Mouse (Mus musculus): ENCODE results near the gene Prepl.

Gene Prepl

DNA sequence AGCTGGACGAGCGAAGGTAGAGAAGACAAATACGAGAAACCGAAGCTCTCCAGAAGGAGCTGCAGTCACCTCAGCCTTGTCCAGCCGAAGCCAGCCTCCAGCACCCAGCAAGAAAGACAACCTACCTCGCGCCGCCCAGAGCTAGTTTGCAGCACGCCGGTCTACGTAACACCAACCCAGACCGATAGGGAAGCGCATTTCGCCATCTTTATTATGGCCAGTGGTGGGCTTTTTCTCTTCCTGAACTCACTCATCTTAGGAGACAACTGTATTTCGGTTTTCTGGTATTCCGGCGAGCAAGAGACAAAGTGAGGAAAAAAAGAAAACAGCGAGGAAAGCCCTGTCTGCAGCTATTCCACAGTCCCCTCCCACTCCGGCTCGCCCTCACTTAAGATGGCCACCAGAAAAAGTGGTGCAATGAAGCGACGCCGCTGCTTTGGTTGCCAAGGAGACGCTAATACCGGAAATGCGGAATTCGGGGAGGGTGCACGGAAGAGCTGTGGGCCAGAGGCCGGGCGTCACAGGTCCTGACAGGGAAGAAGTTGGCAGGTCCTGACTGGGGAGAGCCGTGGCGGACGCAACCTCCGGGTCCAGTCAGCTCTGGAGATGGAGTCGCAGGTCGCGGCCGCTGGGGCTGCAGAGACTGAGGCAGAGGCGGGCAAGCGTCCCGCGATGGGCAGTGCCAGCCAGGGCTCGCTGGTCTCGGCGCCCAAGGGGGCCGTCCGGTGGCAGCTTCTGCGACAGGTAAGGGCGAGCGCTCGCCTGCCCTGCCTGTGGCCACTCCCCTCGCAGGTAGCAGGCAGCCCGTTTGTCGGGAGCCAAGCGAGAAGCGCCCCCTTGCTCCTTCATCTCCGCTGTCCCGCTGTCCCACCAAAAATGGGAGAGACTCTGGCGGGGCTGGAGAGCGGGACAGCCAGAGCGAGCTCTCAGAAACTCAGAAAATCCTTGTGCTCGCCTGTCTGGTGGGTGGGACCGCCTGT is at the start of gene Prepl, which contains the start of gene Camkmt:
TSS of gene Prepl (minus strand) at position 122 of the 980 bp plus-strand sequence.
TSS of gene Camkmt (plus strand) at position 433 of the 980 bp plus-strand sequence.
- peak; percentile 98 for DNase-seq (ENCODE audit: low spot score)

DNA sequence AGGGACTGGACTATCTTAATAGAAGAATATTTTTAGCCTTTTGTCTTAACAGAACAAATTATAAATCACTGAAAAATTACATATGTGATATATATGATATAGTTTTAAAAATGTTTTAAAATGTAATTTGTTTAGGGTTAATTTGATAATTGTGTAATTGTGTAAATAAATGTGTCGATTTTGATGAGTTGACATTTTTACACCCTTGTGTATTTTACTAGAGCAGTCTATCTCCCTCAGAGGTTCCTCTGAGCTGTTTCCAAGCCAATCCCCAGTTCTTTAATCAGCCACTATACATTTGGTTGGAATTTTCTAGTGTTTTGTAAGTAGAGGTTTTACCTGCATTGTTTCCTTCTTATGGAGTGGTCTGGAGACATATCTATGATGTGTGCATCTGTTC is 48.4 kb upstream of the Prepl start:
- DNase-seq (ENCODE audit: low spot score): no peak

DNA sequence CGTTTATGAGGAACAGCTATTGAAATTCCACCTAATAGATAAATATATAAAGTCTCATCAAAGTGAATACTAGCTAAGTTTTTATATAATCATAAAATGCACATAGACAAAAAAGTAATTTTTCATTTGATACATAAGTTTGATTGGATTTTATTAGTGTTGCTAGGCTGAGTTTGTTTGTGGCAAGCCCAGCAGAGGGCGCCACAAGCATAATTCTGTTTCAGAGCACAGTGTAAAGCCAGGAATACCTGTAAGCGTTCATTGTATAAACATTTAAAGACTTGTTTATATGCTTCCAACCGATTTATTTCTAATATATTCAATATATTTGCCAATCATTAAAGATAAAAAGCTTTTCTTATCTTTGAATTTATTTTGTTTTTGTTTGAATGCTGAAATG is 26.6 kb upstream of the Prepl start:
- peak; percentile 68 for DNase-seq (ENCODE audit: low spot score)

DNA sequence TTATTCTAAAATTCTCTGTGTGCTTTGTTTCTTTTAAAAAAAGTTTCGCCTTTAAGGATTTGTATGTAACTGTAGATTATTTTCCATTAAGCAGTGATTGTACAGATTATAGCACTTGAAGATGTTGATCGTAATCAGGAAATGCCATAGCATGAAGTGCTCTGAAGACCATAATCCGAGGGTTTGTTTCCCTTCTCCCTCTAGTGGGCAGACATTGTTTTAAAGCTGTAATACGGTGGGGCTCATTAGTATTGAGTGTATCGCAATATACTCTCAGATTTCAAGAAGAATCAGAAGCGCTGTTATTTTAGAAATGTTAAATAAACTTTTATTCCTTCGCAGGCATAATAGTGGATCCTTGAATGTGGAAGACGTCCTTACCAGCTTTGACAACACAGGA is 23.4 kb upstream of the Prepl start:
- no peak for DNase-seq (ENCODE audit: low spot score)

DNA sequence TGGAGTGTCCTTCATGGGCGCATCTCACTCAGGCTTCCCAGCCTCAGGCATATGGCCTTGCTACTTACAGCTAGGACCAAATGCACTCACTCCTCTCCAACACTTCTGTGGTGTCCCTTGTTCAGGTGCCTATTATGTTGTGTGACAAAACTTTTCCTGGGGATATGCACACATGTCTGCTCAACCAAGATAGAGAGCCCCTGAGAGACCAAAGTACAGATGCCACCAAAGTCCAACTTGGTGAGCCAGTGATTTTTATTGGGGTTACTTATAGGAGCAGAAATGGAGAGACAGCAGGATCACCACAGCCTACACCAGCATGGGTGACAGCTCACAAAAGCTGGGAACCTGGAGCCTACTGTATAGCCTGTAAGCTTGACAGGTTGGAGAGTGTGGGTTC is 20.6 kb upstream of the Prepl start:
- no peak for DNase-seq (ENCODE audit: low spot score)

DNA sequence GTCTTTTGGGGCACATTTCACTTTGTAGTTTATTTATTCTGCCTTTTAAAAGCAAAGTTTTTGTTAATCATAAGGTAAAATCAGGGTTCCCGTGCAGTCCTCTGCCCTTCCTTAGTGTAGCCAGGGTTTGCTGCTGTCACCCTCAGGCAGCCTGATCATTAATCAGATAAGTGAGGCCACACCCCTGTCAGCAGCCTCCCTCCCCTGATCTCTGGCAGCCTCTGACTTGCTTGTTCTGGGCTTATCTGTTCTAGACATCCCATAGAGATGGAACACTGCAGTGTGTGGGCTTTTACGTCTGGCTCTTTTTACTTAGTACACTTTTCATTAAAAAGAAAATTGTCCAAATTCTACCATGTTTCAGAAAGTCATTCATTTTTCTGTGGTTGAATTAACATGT is 13.3 kb upstream of the Prepl start:
- peak; percentile 37 for DNase-seq (ENCODE audit: low spot score)

DNA sequence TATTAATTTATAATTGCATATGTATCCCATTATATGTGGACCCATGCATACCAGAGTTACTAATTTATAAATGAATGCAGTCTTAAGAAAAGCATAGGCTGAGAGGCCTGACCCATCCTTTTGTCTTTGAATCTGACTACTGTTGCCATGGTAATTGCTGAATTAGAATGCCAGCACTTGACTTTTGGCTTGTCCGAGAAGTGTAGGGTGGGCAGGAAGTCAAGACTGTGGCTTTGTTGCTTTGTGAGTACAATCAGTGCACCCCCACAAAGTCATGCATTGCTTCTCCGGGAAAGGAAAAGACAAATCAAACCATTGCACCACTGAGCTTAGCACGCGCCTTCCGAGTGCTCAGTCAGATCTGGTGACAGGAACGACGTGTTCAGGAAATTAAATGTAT is 11.7 kb upstream of the Prepl start:
- peak; percentile 45 for DNase-seq (ENCODE audit: low spot score)

DNA sequence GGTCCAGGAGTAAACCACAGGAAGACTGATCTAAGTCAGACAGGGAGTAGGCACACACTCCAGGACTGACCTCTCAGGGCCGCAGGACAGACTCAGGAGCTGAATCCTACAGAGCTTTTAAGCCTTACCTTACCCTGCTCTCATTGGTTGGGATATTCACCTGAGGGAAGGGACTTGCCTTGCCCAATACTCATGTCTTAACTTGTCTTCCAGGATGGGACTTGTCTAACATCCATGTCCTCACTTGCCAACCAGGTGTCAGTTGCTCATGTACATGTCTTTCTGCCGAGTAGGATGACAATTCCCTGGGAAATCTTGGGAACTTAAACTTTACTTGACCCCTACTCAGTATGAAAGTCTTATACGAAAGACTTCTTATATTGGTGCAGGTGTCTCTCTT is 10.2 kb upstream of the Prepl start:
- no peak for DNase-seq (ENCODE audit: low spot score)

DNA sequence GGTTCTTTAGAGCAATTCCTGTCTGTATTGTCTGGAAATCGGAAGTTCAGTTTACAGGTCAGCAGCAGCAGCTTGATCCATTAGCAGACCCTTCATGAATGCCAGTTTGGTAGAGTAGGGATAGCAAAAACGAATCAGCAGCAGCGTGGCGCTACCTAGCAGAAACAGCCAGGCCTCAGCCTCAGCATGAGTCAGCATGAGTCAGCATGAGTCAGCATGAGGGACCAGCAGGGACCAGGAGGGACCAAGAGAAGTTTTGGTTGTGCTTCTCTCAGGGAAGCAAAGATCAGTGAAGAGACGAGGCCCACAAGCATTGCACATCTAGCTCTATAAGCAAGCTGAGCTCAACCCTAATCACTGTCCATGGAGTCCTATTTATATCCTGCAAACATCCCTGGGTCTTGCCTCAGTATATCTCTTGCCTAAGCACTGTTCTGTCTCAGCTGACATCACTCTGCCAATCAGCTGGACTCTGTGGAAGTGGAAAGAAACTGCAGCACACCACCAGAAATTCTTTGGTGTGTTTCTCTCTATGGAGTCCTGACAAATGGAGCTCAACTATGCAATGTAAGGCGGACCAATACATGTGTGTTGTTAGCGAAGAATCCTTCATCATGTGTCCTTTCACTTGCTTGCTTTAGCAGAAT is 8.8 kb upstream of the Prepl start:
- no peak for DNase-seq (ENCODE audit: low spot score)

DNA sequence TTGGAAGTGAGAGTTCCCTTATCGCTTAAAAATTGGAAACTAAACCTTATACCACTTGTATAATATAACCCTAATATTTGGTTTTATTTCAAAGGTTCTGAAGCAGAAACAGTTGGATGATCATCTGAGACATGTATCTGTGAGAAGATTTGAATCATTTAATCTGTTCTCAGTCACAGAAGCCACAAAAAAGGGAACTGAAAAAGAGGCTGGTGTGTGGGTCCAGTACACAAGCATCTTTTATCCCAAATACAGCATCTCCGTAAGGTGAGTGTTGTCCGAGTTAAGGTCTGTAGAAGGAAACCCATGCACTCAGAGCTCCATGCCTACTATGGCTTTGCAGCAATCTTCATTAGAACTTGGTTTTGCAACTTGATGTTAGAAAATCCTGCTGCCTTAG is 6.4 kb upstream of the Prepl start:
- no peak for DNase-seq (ENCODE audit: low spot score)

DNA sequence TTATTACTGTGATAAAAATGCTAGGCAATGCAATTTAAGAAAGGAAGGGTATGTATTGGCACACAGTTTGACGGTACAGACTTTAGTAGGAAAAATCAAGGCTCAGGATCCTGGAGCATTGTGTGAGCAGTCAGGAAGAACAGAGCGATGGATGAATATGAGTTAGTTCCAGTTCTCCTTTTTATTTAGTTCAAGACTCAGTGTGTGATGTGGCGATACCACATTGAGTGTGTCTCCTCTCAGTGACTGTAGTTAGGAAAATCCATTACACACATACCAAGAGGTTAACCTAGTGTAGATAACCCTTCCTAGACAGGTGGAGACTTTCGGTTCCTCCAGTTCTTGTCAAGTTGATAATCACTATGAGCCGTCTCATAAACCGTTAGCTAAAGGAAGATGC is 1.7 kb upstream of the Prepl start:
- DNase-seq (ENCODE audit: low spot score): no peak

DNA sequence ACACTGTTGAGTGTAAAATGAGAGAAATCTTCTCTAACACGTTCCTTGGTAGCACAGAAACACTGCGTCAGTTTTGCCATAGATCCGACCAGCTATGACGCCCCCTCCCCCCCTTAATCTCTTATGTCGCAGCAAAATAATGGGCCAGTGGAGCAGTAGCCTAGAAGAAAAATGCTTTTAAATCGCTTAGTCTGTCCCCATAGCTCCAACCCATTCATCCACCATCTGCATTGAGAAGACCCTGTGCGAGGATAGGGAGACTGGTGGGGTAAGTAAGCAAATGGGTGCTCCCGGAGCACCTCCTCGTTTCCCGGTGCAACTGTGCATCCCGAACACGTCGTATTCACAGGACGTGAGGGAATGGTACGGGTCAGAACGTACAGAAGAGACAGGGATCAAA is 420 bp downstream of the Prepl start:
- peak; percentile 49 for DNase-seq (ENCODE audit: low spot score)

DNA sequence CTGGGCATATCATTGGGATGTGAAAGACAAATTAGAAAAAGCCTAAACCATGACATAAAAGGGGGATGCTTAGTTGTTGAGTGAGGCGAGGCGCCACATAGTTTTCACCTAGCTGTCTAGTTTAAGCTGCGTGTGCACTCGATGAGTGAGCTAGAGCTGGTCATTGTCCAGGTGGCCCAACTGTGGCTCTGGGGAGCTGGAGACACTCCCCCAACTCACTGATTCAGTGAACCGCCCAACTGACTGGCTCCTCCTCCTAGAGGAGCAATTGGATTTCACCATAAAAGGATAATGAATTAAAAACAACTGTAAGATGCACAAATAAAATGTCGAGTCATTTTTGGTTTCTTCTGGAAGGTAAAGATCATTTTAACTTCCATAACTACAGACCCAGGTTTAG is 1.0 kb downstream of the Prepl start:
- DNase-seq (ENCODE audit: low spot score): peak; percentile 42

DNA sequence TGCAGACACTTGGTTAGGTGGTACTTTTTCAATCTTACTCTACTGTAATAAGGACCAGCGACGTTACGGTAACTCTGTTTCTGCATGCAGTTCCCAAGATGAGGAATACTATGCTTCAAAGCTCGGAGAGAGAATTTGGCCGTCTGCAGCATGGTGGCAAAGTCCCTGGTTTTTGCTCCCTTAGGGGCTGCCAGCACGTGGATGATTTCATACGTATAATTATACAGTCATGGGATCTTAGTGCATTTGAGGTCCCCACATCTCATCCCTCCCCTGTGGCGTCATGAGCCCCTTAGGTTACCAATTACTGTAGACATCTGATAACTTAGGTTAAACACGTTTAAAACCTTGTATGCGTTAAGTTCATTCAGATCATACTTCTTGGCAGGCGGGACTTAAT is 1.6 kb downstream of the Prepl start:
- no peak for DNase-seq (ENCODE audit: low spot score)

DNA sequence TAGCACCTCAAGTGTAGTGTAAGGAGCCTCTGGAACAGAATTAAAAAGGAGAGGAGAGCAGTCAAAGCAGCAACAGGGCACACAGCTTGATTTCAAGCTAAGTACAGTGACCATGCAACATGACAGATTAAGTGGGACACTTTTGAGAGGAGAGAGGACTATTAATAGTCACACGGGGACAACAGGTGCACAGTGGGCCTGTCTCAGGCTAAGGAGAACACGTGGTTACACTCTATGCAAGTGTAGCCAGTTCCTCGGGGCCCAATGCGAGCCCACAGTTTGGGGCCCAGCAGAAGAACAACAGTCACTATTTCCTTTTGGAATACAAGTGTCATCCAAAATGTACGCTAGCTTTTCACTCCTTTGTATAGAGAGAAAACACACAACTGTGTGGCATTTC is 2.5 kb downstream of the Prepl start:
- DNase-seq (ENCODE audit: low spot score): no peak

DNA sequence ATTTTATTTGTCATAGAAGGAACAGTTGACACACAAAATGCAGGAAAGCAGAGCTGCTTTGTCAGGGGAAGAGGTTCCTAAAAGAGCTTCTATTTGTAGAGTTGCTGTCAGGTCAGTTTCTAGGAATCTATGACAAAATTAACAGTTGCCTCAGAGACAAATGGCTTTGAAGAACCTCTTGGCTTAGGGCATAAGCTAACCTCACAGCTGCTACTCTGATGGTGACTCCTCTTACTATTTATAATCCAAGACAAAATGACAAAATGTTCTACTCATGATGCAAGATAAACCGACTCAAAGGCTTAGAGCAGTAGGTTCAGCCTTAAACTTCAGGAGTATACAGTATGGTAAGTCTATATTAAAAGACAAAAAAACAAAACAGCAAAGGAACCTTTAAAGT is 3.5 kb downstream of the Prepl start:
- no peak for DNase-seq (ENCODE audit: low spot score)

DNA sequence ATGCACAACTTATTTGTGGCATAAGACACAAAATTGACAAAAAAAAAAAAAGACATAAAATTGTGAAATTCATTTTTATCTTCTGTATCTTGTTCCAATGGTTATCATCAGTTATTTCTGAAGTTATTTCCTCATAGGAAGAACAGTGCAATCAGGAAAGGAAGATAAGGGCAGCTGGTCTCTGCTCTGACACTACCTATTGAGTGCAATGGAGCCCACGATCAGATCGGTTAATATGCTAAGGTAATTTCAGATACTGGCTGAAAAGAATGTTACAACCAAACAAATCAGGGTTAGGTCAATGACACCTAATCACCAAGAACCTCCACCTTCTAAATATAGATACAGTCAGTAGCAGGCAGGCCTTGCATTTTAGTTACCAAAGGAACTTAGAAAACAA is 4.7 kb downstream of the Prepl start:
- DNase-seq (ENCODE audit: low spot score): no peak

DNA sequence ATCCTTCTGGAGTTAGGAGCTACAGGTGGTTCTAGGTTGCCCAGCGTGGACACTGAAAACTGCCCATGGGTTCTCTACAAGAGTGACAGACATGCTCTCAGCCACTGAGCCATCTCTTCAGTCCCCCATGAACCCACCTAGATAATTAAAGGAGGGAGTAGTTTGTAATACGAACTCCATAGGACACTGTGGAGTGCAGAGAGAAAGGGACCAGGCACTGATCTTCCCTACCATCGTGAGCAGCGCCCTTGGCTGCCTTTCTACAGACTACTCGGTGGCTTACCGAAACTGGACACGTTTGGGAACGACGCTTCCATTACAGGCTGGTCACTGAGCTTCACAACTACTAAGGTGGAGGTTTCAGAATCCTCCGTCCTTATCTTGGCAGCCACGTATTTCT is 9.3 kb downstream of the Prepl start:
- DNase-seq (ENCODE audit: low spot score): no peak

DNA sequence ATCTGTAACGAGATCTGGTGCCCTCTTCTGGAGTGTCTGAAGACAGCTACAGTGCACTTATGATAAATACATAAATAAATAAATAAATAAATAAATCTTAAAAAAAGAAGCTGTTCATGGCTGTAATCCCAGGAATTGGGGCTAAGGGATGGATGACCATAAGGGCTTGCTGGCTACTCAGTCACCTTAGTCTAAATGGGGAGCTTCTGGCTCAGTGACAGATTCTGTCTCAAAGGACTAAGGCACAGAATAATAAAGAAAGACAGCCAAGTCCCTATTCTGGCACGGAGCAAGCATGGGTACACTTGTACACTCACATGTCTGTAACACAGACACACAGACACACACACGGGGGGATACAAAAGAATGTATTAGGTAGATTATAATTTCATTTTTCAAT is 10.8 kb downstream of the Prepl start:
- DNase-seq (ENCODE audit: low spot score): no peak

DNA sequence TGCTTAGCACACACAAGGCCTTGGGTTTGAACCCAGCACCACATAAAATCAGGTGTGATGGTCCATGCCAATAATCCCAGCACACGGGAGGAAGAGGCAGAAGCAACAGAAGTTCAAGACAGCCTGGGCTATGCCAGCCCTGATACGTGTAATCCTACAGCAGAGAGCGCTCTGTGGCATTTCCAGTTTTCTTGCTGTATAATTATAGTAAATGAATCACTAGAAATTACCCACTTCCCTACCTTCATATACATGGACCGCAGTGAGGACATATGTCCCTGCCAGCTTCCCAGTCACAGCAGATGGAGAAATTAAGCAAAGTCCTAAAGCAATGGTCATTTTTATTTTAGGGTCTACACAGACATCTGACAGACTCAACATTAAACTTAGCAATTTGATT is 16.0 kb downstream of the Prepl start:
- DNase-seq (ENCODE audit: low spot score): no peak

DNA sequence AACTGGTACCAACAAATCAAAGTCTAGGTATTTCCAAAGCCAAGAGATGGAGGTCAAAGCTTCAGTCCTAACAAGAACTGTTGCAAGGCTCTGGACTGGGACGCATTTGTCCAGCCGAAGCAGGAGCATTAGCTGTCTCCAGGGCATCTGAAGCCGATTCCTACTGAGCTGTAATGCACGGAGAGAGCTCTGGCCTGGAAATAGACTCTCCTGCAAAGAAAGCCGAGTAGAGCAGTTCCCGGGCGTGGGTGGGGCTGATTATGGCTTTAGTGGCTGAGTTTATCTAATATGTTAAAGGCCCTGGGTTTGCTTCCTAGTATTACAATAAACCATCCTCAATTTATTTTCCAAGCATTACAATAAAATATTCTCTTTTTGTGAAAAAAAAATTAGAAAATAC is 16.8 kb downstream of the Prepl start:
- DNase-seq (ENCODE audit: low spot score): no peak

DNA sequence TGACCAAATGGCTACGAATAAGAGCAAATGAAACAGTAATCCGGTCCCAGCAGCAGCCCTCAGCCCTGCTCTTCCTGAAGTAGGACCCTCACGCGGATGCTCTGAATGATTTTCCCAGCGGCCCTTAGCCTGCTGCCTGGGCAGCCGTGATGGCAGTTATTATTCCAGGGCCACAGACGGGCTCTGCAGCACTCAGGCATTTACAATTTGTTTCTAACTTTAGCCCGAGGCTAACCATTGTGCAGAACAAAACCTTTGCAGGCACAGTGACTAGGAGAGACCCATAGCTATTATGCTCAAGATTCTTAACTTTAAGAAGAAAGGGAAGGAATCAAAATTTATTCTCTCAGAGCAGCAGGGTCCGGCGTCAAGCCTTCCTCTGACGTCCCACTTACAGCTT is 17.7 kb downstream of the Prepl start:
- peak; percentile 8 for DNase-seq (ENCODE audit: low spot score)

DNA sequence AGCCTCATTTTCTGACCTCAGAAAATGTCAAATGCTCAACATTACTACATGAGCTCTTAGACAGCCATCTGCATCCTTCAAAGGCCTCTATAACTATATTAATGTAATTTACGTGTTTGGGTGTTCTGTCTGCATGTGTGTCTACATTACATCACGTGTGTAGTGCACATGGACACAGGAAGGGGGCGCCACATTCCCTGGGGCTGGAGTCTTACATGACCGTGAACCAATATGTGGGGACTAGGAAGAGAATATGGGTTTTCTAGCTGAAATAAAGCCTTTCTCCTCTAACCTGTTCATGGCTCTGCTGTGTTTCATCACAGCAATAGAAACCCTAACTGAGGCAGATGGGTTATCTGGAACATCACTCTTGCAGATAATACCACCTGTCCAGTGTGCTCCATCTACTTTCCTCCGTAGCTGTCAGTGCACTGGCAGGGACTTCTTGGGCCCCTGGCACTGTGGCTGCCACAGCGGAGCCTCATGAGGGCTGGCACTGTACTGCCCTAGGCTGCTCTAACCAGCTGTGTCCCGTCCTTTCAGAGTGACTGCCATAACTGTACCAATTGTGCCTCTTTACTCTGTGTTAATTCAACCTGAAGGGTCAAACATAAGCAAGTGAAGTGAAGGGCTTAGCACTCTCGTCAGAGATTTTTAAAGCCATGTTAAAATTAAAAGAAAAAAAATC is 18.8 kb downstream of the Prepl start:
- DNase-seq (ENCODE audit: low spot score): no peak
